In the genomic region with DNA sequence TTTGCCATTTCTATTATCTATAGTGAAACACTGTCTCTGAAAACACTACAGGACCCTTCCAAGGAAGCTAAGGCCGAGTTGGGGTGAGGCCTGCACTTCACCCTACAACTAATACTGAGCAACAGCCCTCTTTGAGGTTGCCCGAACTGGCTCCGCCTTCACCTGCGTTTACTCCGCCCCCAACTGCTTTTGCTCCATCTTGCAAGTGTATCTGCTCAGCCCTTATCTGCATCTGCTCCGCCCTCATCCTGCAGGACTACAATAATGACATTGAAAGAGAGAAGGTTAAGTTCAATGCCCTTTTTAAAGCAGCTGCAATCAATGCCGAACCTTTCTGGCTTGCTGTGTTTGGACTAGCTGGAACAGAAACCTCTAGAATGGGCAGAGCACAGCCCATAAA, we compare ENCODE assay signal across 24 mouse cellular contexts. TPM values are rescaled to one million over a fixed set of nuclear protein-coding genes. Genes with fewer than 3 reads are reported as not detected.
DNase-seq lines count a peak whose midpoint lies in the region; ATAC-seq and TF ChIP-seq lines count a peak whose summit lies in the region.
"Had no signal": no experiment of that assay in that cellular context is flagged by ENCODE, and none has a peak within 500 bp of the region (broad histone marks: within the 10 kb centered on the region; RNA-seq: fewer than 3 reads in every experiment).

No protein-coding gene starts in this region.

- no peak for TF ChIP-seq EP300 in MEL (IDR thresholded peaks at IDR 0.05; ENCODE audit: low read depth in 1 of 2, low read length in 2 of 2)

- no peaks in the 10 kb centered on the region for H3K79me2 ChIP-seq in MEL (ENCODE audit: control insufficient read depth, insufficient read depth, low read length, poor library complexity)

- TF ChIP-seq CTCF in MEL (IDR thresholded peaks at IDR 0.05 in 2 of 3, conservative IDR thresholded peaks at IDR 0.05 in 1 of 3; ENCODE audit: control insufficient read depth in 1 of 3, insufficient read depth in 1 of 3, low read depth in 2 of 3, low read length in 3 of 3, poor library complexity in 1 of 3, severe bottlenecking in 1 of 3): no peak

- TF ChIP-seq RAD21 in MEL (IDR thresholded peaks at IDR 0.05; ENCODE audit: low read depth, low read length): no peak

- peak; percentile 45; the same call in 1 of the 2 replicates for ATAC-seq in intestine, embryonic 15.5 days
- ATAC-seq in intestine, embryonic 16.5 days: no peak
- ATAC-seq: activated CD4-positive, CD25-positive, alpha-beta regulatory T cell, adult 4 months; forebrain, embryonic 13.5 days; forebrain, embryonic 15.5 days; forebrain, postnatal 0 days; Patski had no signal

- no peak overlapping the region for H3K9ac ChIP-seq in intestine, embryonic 15.5 days
- no peak overlapping the region for H3K9ac ChIP-seq in intestine, embryonic 16.5 days (ENCODE audit: low read depth, low read length)
- no peak overlapping the region for H3K9ac ChIP-seq in MEL (ENCODE audit: control insufficient read depth, low read depth, low read length, poor library complexity, severe bottlenecking)
- H3K9ac ChIP-seq: embryonic facial prominence, embryonic 12.5 days; forebrain, embryonic 13.5 days; forebrain, embryonic 15.5 days; forebrain, postnatal 0 days had no signal

- H3K27me3 ChIP-seq in intestine, embryonic 15.5 days (replicated peaks): no peaks in the 10 kb centered on the region
- H3K27me3 ChIP-seq in intestine, embryonic 16.5 days (replicated peaks; ENCODE audit: control insufficient read depth, insufficient read depth, low read length): no peaks in the 10 kb centered on the region
- H3K27me3 ChIP-seq in MEL (ENCODE audit: control insufficient read depth in 1 of 2, insufficient read depth in 2 of 2, low read length in 2 of 2): no peaks in the 10 kb centered on the region
- H3K27me3 ChIP-seq: embryonic facial prominence, embryonic 12.5 days; forebrain, embryonic 15.5 days; Patski had no signal

- no peak for TF ChIP-seq POLR2A in MEL (IDR thresholded peaks at IDR 0.05; ENCODE audit: control insufficient read depth in 1 of 2, insufficient read depth in 1 of 2, low read depth in 1 of 2, low read length in 2 of 2, poor library complexity in 1 of 2)

- 82% methylated on average over 7 of the region's 7 CpGs for WGBS in intestine, embryonic 15.5 days
- WGBS in intestine, embryonic 16.5 days: 83% methylated on average over 7 of the region's 7 CpGs

- no peaks in the 10 kb centered on the region for H3K9me3 ChIP-seq in intestine, embryonic 15.5 days
- no peaks in the 10 kb centered on the region for H3K9me3 ChIP-seq in intestine, embryonic 16.5 days (ENCODE audit: control insufficient read depth, low read length)
- no peaks in the 10 kb centered on the region for H3K9me3 ChIP-seq in MEL (replicated peaks; ENCODE audit: insufficient read depth, low read length)
- H3K9me3 ChIP-seq: embryonic facial prominence, embryonic 10.5 days; embryonic facial prominence, embryonic 12.5 days; forebrain, embryonic 13.5 days; forebrain, embryonic 15.5 days; G1E had no signal

- H3K4me1 ChIP-seq in intestine, embryonic 15.5 days (replicated peaks): no peaks in the 10 kb centered on the region
- peaks cover 6% of the 10 kb centered on the region for H3K4me1 ChIP-seq in intestine, embryonic 16.5 days (ENCODE audit: control insufficient read depth, insufficient read depth, low read length)
- peaks cover 0 to 3% of the 10 kb centered on the region in 2 experiments; a peak in 1 of 4 replicates for H3K4me1 ChIP-seq in MEL (ENCODE audit: control insufficient read depth in 1 of 2, insufficient read depth in 2 of 2, low read length in 2 of 2)
- H3K4me1 ChIP-seq: forebrain, embryonic 13.5 days had no signal

- no peak overlapping the region for H3K4me2 ChIP-seq in intestine, embryonic 15.5 days (replicated peaks)
- no peak overlapping the region for H3K4me2 ChIP-seq in intestine, embryonic 16.5 days (ENCODE audit: low read depth, low read length)
- H3K4me2 ChIP-seq: embryonic facial prominence, embryonic 12.5 days; forebrain, embryonic 13.5 days; forebrain, embryonic 15.5 days had no signal

- no peak overlapping the region for H3K27ac ChIP-seq in intestine, embryonic 15.5 days
- H3K27ac ChIP-seq in intestine, embryonic 16.5 days (ENCODE audit: low read length): no peak overlapping the region
- no peak overlapping the region for H3K27ac ChIP-seq in MEL (ENCODE audit: control insufficient read depth, low read depth, low read length)
- H3K27ac ChIP-seq: embryonic facial prominence, embryonic 10.5 days; embryonic facial prominence, embryonic 12.5 days; forebrain, embryonic 13.5 days; forebrain, embryonic 15.5 days had no signal

- DNase-seq in A20 (ENCODE audit: low read depth, low spot score) (peak; percentile 26), MEL (ENCODE audit: low read depth, low spot score) (peak; percentile 37), ZHBTc4 (ENCODE audit: low read depth, low spot score) (peak; percentile 70), MN1 (ENCODE audit: low spot score) (no peak)
- DNase-seq in layer of hippocampus, adult 8-10 months (ENCODE audit: low spot score in 2 of 2): no peak
- DNase-seq in testis, postnatal 10 days (ENCODE audit: low spot score): no peak
- DNase-seq: adrenal gland, adult 8-10 months; adrenal gland, postnatal 14 days; adrenal gland, postnatal 36 days; cerebellum, adult 11-12 months; cerebellum, adult 2 months; cerebellum, adult 9-10 months; cerebellum, postnatal 10 days; cerebellum, postnatal 25 days; forebrain, postnatal 0 days had no signal

- no peak overlapping the region for H3K4me3 ChIP-seq in intestine, embryonic 15.5 days (replicated peaks)
- no peak overlapping the region for H3K4me3 ChIP-seq in intestine, embryonic 16.5 days (ENCODE audit: low read length)
- no peak overlapping the region for H3K4me3 ChIP-seq in MEL (ENCODE audit: control insufficient read depth in 1 of 2, insufficient read depth in 1 of 2, low read depth in 2 of 2, low read length in 2 of 2)
- H3K4me3 ChIP-seq: embryonic facial prominence, embryonic 10.5 days; embryonic facial prominence, embryonic 12.5 days; forebrain, embryonic 13.5 days; forebrain, embryonic 15.5 days had no signal

- no peaks in the 10 kb centered on the region for H3K36me3 ChIP-seq in intestine, embryonic 15.5 days
- H3K36me3 ChIP-seq in intestine, embryonic 16.5 days (ENCODE audit: control insufficient read depth, insufficient read depth, low read length): no peaks in the 10 kb centered on the region
- H3K36me3 ChIP-seq in MEL (ENCODE audit: control insufficient read depth in 1 of 2, insufficient read depth in 2 of 2, low read length in 2 of 2): no peaks in the 10 kb centered on the region
- H3K36me3 ChIP-seq: embryonic facial prominence, embryonic 10.5 days; embryonic facial prominence, embryonic 12.5 days; forebrain, embryonic 15.5 days; G1E had no signal

TF ChIP-seq in MEL, 35 proteins besides CTCF, POLR2A, EP300 and RAD21:
- no peak for TF ChIP-seq POLR2AphosphoS5 (IDR thresholded peaks at IDR 0.05; ENCODE audit: borderline replicate concordance, low read depth, low read length)
- TF ChIP-seq USF1 (IDR thresholded peaks at IDR 0.05; ENCODE audit: low read depth, low read length): no peak
- no peak for TF ChIP-seq E2F4 (IDR thresholded peaks at IDR 0.05; ENCODE audit: borderline replicate concordance, low read depth, low read length)
- TF ChIP-seq SIN3A (IDR thresholded peaks at IDR 0.05; ENCODE audit: low read length): no peak
- TF ChIP-seq MXI1 (IDR thresholded peaks at IDR 0.05; ENCODE audit: low read depth, low read length): no peak
- no peak for TF ChIP-seq MAZ (IDR thresholded peaks at IDR 0.05; ENCODE audit: low read depth, low read length)
- TF ChIP-seq KAT2A (conservative IDR thresholded peaks at IDR 0.05; ENCODE audit: low read depth, low read length): no peak
- no peak for TF ChIP-seq GATA1 (IDR thresholded peaks at IDR 0.05; ENCODE audit: low read depth, low read length)
- TF ChIP-seq ZMIZ1 (IDR thresholded peaks at IDR 0.05; ENCODE audit: low read depth, low read length): no peak
- TF ChIP-seq MYC (IDR thresholded peaks at IDR 0.05; ENCODE audit: low read depth, low read length): no peak
- no peak for TF ChIP-seq NELFE (IDR thresholded peaks at IDR 0.05; ENCODE audit: low read depth, low read length)
- TF ChIP-seq GABPA (IDR thresholded peaks at IDR 0.05; ENCODE audit: low read depth, low read length): no peak
- no peak for TF ChIP-seq MYB (IDR thresholded peaks at IDR 0.05; ENCODE audit: low read depth, low read length)
- no peak for TF ChIP-seq BHLHE40 (IDR thresholded peaks at IDR 0.05; ENCODE audit: borderline replicate concordance, low read depth, low read length)
- no peak for TF ChIP-seq ZNF384 (IDR thresholded peaks at IDR 0.05; ENCODE audit: low read depth, low read length)
- TF ChIP-seq JUND (IDR thresholded peaks at IDR 0.05; ENCODE audit: low read depth, low read length): no peak
TF ChIP-seq in MEL: peak in this region for 0.

RNA-seq across cellular contexts. Expression of gene Gars, which starts 16.0 kb away (rescaled TPM):
- 170 and 172 TPM in 2 replicates for polyA plus RNA-seq in intestine, embryonic 15.5 days (2015; fragmentation: Nextera tagmentation; extraction: Ambion mirVana)
- 159 and 172 TPM in 2 replicates for polyA plus RNA-seq in intestine, embryonic 16.5 days (2015; fragmentation: Nextera tagmentation; extraction: Ambion mirVana)
- 171 and 237 TPM in 2 replicates for total RNA-seq in MEL (2012; rRNA removed)
- 100 to 1,000 TPM; 225 to 325 TPM for polyA plus RNA-seq in MEL (2012; ENCODE audit: insufficient read depth in 1 of 2, insufficient read length in 2 of 2, low read depth in 1 of 2, low replicate concordance in 2 of 2, missing spikeins in 1 of 2)
- 100 to 1,000 TPM; 125 to 137 (median 130) TPM for total RNA-seq in layer of hippocampus, adult 8-10 months (2022)

RNA-seq across cellular contexts. Expression of gene Ggct, which starts 29.1 kb away (rescaled TPM):
- polyA plus RNA-seq in intestine, embryonic 15.5 days (2015; fragmentation: Nextera tagmentation; extraction: Ambion mirVana): 8.2 and 10.7 TPM in 2 replicates
- 9.6 and 13.2 TPM in 2 replicates for polyA plus RNA-seq in intestine, embryonic 16.5 days (2015; fragmentation: Nextera tagmentation; extraction: Ambion mirVana)
- total RNA-seq in MEL (2012; rRNA removed): 19.1 and 23.7 TPM in 2 replicates
- 10 to 100 TPM in 1 of 2 experiments, not detected in 1; 41.6 TPM for polyA plus RNA-seq in MEL (2012; ENCODE audit: insufficient read depth in 1 of 2, insufficient read length in 2 of 2, low read depth in 1 of 2, low replicate concordance in 2 of 2, missing spikeins in 1 of 2)
- 10 to 100 TPM; 30.2 to 38.7 (median 34.5) TPM for total RNA-seq in layer of hippocampus, adult 8-10 months (2022)

RNA-seq across cellular contexts. Expression of gene Nod1, which starts 49.4 kb away (rescaled TPM):
- polyA plus RNA-seq in intestine, embryonic 15.5 days (2015; fragmentation: Nextera tagmentation; extraction: Ambion mirVana): 4.8 and 5.5 TPM in 2 replicates
- 4.8 TPM in 2 replicates for polyA plus RNA-seq in intestine, embryonic 16.5 days (2015; fragmentation: Nextera tagmentation; extraction: Ambion mirVana)
- total RNA-seq in MEL (2012; rRNA removed): 0.10 and 0.12 TPM in 2 replicates
- polyA plus RNA-seq in MEL (2012; ENCODE audit: insufficient read depth in 1 of 2, insufficient read length in 2 of 2, low read depth in 1 of 2, low replicate concordance in 2 of 2, missing spikeins in 1 of 2): under 1 TPM in 1 of 2 experiments, not detected in 1; 0.21 TPM
- total RNA-seq in layer of hippocampus, adult 8-10 months (2022): 1 to 10 TPM; 4.7 to 7.6 (median 6.2) TPM

Comparison
In these comparisons a context has a peak if more than half of its experiments do, and no peak if none do; other contexts are left out.
1. DNase-seq: peak in A20 (single experiment), MEL (single experiment) and ZHBTc4 (single experiment); none in layer of hippocampus, adult 8-10 months (0 of 2), testis, postnatal 10 days (single experiment) and MN1 (single experiment).